Mouse (Mus musculus) heart, embryonic 16.5 days (tissue): Measurements from ENCODE around the gene Asb1. TPM values are rescaled to one million over a fixed set of nuclear protein-coding genes. Genes with fewer than 3 reads are reported as not detected.

Experiments used
- ATAC-seq: fragments of 200-750 bp; cut with Nextera tagmentation; replicated peaks from 2 replicates; pipeline ENCODE4 v1.8.0; 2017; ENCODE audit warnings: moderate number of reproducible peaks; ENCODE audit not compliant: insufficient read depth, low FRiP score; ENCODE audit errors: extremely low read depth
- H3K27ac ChIP-seq: fragments of 300-500 bp; sonication (generic); 2 replicates; pipeline ENCODE4 v1.5.1; 2014; ENCODE audit warnings: mild to moderate bottlenecking, low read length, control low read depth, moderate library complexity
- H3K27me3 ChIP-seq: fragments of 300-500 bp; sonication (generic); 2 replicates; pipeline ENCODE4 v1.6.1; 2014; ENCODE audit warnings: low read length, mixed read lengths; ENCODE audit not compliant: control insufficient read depth, insufficient read depth
- H3K36me3 ChIP-seq: fragments of 300-500 bp; sonication (generic); 2 replicates; pipeline ENCODE4 v1.6.1; 2014; ENCODE audit not compliant: control insufficient read depth, insufficient read depth
- H3K4me1 ChIP-seq: fragments of 300-500 bp; sonication (generic); 2 replicates; pipeline ENCODE4 v1.6.1; 2014; ENCODE audit warnings: low read length, mixed read lengths; ENCODE audit not compliant: control insufficient read depth, insufficient read depth
- H3K4me2 ChIP-seq: fragments of 300-500 bp; sonication (generic); 2 replicates; pipeline ENCODE4 v1.6.1; 2014; ENCODE audit warnings: low read depth, mild to moderate bottlenecking, control low read depth, low read length
- H3K4me3 ChIP-seq: fragments of 300-500 bp; sonication (generic); 2 replicates; pipeline ENCODE4 v1.5.1; 2014; ENCODE audit warnings: mild to moderate bottlenecking, control low read depth, low read length
- H3K9ac ChIP-seq: fragments of 300-500 bp; sonication (generic); 2 replicates; pipeline ENCODE4 v1.6.1; 2014; ENCODE audit warnings: low read length, control low read depth
- H3K9me3 ChIP-seq: fragments of 300-500 bp; sonication (generic); replicated peaks from 2 replicates; pipeline ENCODE4 v1.6.1; 2016; ENCODE audit warnings: low read length; ENCODE audit not compliant: control insufficient read depth
- WGBS: fragments of 180-500 bp; shearing (Covaris S2); extraction: QIAGEN DNeasy Blood & Tissue Kit; methylation state at CpG from one replicate; pipeline ENCODE4 v1.1.7; 2014; 5-methylcytosine and 5-hydroxymethylcytosine counted together
- polyA plus RNA-seq: library from polyadenylated mRNA; unstranded; fragments of >200 nt; fragmentation: Nextera tagmentation; extraction: Ambion mirVana; gene quantifications from 2 replicates; pipeline ENCODE4 v1.2.1, GENCODE M21; 2015

Gene Asb1
- polyA plus RNA-seq, 1 experiment from 2014 or later = 5.6 TPM

- WGBS = 74% methylated on average over 4 of the region's 4 CpGs
- Histone ChIP-seq H3K4me3 (no peak overlapping the region), H3K4me1 (no peaks in the 10 kb centered on the region), H3K36me3 (no peaks in the 10 kb centered on the region), H3K4me2 (no peak overlapping the region), H3K9ac (no peak overlapping the region), H3K9me3 (no peaks in the 10 kb centered on the region), H3K27ac (no peak overlapping the region), H3K27me3 (no peaks in the 10 kb centered on the region)
- no peak for ATAC-seq
Observed at GRCm38 (mm10) chr1:91562977-91563590, 22.7 kb downstream of the Asb1 start.

DNA sequence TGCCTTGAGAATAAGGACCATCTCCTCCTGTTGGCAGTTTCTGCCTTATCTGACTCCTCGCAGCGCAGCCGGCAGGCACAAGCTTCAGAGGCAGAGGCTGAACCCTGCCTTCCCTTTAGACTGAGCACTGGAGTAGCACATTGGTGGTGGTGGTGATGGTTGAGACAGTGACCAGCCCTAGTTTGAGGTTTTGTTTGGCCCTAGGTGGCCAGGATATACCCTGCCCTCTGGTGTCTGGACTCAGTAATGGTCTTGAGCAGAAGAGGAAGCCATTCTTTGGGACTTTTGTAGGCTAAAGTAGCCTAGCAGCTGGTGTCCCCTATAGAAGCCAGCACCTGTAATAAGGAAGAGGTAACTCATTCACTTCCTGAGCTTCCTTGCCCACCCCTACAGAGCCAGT lies 23.7 kb downstream of the Asb1 start:
- Histone ChIP-seq H3K27me3 (no peaks in the 10 kb centered on the region), H3K4me3 (no peak overlapping the region), H3K4me1 (no peaks in the 10 kb centered on the region), H3K9me3 (no peaks in the 10 kb centered on the region), H3K36me3 (no peaks in the 10 kb centered on the region), H3K27ac (no peak overlapping the region), H3K9ac (no peak overlapping the region), H3K4me2 (no peak overlapping the region)
- no peak for ATAC-seq
- 24% methylated on average over 3 of the region's 3 CpGs for WGBS

DNA sequence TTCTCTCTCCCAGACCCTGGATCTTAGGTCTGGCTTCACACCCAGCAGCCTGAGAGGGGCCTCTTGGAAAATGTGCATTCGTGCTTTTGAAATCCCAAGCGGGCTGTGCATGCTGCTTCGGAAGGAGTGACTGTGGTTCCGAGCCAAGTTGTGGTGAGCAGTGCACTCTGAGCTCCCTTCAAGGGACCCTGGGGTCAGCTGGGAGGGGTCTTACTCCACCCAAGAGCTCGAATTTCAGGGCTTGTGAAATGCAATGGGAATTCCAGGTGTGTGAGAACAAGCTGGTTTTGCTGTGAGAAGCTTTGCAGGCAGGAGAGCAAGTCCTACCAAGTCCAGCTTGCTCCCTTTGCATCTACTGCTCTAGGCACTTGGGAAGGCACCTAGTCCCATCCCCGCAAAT lies 24.3 kb downstream of the Asb1 start:
- 54% methylated on average over 6 of the region's 6 CpGs for WGBS

DNA sequence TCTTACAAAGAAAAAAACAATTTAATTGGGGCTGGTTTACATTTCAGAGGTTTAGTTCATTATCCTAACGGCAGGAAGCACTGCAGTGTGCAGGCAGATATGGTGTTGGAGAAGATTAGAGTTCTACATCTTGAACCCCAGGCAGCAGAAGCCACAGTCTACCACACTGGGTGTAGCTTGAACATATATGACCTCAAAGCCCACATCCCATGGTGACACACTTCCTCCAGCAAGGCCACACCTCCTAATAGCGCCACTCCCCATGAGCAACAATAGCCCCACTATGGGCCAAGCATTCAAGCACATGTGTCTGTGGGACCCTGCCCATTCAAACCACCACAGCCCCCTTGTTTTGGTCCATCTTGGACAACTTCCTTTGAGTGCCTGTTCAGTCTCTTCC lies 26.9 kb downstream of the Asb1 start:
- Histone ChIP-seq H3K4me3 (no peak overlapping the region), H3K4me1 (no peaks in the 10 kb centered on the region), H3K4me2 (no peak overlapping the region), H3K9me3 (no peaks in the 10 kb centered on the region), H3K27me3 (no peaks in the 10 kb centered on the region), H3K36me3 (no peaks in the 10 kb centered on the region), H3K27ac (no peak overlapping the region), H3K9ac (no peak overlapping the region)
- WGBS = 85% methylated on average over 2 of the region's 2 CpGs
- ATAC-seq = no peak

More for the DNA sequence above, 24.3 kb downstream of the Asb1 start:
- Histone ChIP-seq H3K4me1 (no peaks in the 10 kb centered on the region), H3K4me3 (no peak overlapping the region), H3K36me3 (no peaks in the 10 kb centered on the region), H3K27me3 (no peaks in the 10 kb centered on the region), H3K4me2 (no peak overlapping the region), H3K9ac (no peak overlapping the region), H3K9me3 (no peaks in the 10 kb centered on the region), H3K27ac (no peak overlapping the region)
- no peak for ATAC-seq

GRCm38 (mm10) chr1:91572458-91572857 lies 32.1 kb downstream of the Asb1 start:
- Histone ChIP-seq H3K4me3 (no peak overlapping the region), H3K27ac (no peak overlapping the region), H3K9me3 (no peaks in the 10 kb centered on the region), H3K4me2 (no peak overlapping the region), H3K9ac (no peak overlapping the region), H3K27me3 (no peaks in the 10 kb centered on the region), H3K4me1 (no peaks in the 10 kb centered on the region), H3K36me3 (no peaks in the 10 kb centered on the region)
- 67% methylated on average over 10 of the region's 10 CpGs for WGBS
- no peak for ATAC-seq

DNA sequence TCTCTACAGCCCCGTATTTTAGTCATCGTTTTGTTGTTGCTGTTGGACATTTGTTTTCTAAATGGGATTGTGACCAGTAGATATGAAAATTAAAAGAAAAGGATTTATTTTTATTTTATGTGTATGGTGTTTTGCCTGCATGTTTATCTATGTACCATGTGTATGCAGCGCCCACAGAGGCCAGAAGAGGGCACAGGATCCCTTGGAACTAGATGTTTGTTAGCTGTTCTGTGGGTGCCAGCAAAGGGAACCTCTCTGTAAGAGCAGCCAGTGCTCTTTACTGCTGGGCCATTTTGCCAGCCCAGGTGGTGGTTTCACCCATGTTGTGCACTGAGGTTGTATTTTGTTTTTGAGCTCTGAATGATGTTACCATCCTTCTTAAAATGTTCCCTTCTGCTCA lies 33.9 kb downstream of the Asb1 start:
- no peak overlapping the region for H3K9ac ChIP-seq
- H3K27ac ChIP-seq = no peak overlapping the region
- 0 out of 2 replicates have a peak, but pooled peaks cover 2% of the 10 kb centered on the region for H3K4me1 ChIP-seq
- no peak overlapping the region for H3K4me2 ChIP-seq
- H3K4me3 ChIP-seq = no peak overlapping the region
- 62% methylated on average over 3 of the region's 3 CpGs for WGBS
- no peaks in the 10 kb centered on the region for H3K36me3 ChIP-seq
- no peak for ATAC-seq
- H3K9me3 ChIP-seq = no peaks in the 10 kb centered on the region
- H3K27me3 ChIP-seq = no peaks in the 10 kb centered on the region

GRCm38 (mm10) chr1:91577883-91578517 lies 37.7 kb downstream of the Asb1 start:
- Histone ChIP-seq H3K4me3 (no peak overlapping the region), H3K9ac (no peak overlapping the region), H3K4me2 (no peak overlapping the region), H3K27me3 (no peaks in the 10 kb centered on the region), H3K36me3 (no peaks in the 10 kb centered on the region), H3K9me3 (no peaks in the 10 kb centered on the region), H3K27ac (no peak overlapping the region), H3K4me1 (0 out of 2 replicates have a peak, but pooled peaks cover 2% of the 10 kb centered on the region)
- ATAC-seq = no peak
- 54% methylated on average over 7 of the region's 7 CpGs for WGBS

- Histone ChIP-seq H3K27ac (no peak overlapping the region), H3K36me3 (no peaks in the 10 kb centered on the region), H3K4me3 (no peak overlapping the region), H3K9ac (no peak overlapping the region), H3K4me1 (0 out of 2 replicates have a peak, but pooled peaks cover 2% of the 10 kb centered on the region), H3K27me3 (no peaks in the 10 kb centered on the region), H3K9me3 (no peaks in the 10 kb centered on the region), H3K4me2 (no peak overlapping the region)
- WGBS = 25% methylated on average over 2 of the region's 2 CpGs
- ATAC-seq = no peak
Observed at GRCm38 (mm10) chr1:91580503-91580902, 40.2 kb downstream of the Asb1 start.

DNA sequence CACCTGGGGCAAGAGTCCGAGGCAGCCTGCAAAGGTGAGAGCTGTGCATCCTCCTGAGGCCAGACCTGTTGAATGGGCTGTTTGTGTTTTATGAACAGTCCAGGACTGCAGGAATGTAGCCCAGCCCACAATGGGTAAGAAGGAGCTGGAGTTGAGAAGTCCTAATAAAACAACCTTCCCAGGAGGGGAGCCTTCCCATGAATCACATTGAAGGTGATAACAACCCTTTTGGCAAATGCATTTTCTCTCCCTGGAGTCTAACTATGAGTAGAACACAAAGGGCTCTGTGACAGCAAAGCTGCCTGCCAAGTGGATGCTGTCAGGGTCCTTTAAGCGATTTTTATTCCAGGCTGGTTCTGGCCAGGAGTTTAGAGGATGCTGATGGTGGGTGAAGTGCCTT lies 40.9 kb downstream of the Asb1 start:
- Histone ChIP-seq H3K36me3 (no peaks in the 10 kb centered on the region), H3K27me3 (no peaks in the 10 kb centered on the region), H3K4me2 (no peak overlapping the region), H3K27ac (no peak overlapping the region), H3K9me3 (no peaks in the 10 kb centered on the region), H3K9ac (no peak overlapping the region), H3K4me3 (no peak overlapping the region), H3K4me1 (0 out of 2 replicates have a peak, but pooled peaks cover 2% of the 10 kb centered on the region)
- WGBS = 69% methylated on average over 2 of the region's 2 CpGs
- ATAC-seq = no peak
